Mouse (Mus musculus) gastrocnemius, postnatal 4 days (tissue): ENCODE measurements around the gene Olfr374. TPM values are rescaled to one million over a fixed set of nuclear protein-coding genes. Genes with fewer than 3 reads are reported as not detected.

Experiments
- total RNA-seq, 2 experiments: library from RNA; stranded (reverse); gene quantifications; 2 replicates each; pipeline ENCODE4 v1.2.3; 2021

Gene Olfr374
- total RNA-seq, 2 experiments from 2014 or later = not detected

Other genes starting within 250 kb of the Olfr374 start
- 1 to 10 TPM; 5.8 to 7.0 TPM for gene Zfp709, start 225.0 kb upstream of the Olfr374 start, total RNA-seq
- gene Zfp882, start 198.4 kb upstream of the Olfr374 start, total RNA-seq = 1 to 10 TPM; 3.8 to 4.6 TPM
- 10 to 100 TPM; 19.0 to 22.6 TPM for gene Zfp617, start 198.4 kb upstream of the Olfr374 start, total RNA-seq
- 10 to 100 TPM in 1 of 2 experiments, 1 to 10 TPM in 1; 7.5 to 10.2 TPM for gene Zfp961, start 156.0 kb upstream of the Olfr374 start, total RNA-seq
- gene Cyp4f18, start 97.4 kb upstream of the Olfr374 start, total RNA-seq = under 1 TPM; 0.37 to 0.44 TPM
- not detected for gene Olfr372, start 65.8 kb upstream of the Olfr374 start, total RNA-seq
- not detected for gene Olfr373, start 23.9 kb upstream of the Olfr374 start, total RNA-seq
- gene Tpm4, start 27.9 kb downstream of the Olfr374 start, total RNA-seq = 100 to 1,000 TPM; 205 to 209 TPM
- gene Rab8a, start 54.2 kb downstream of the Olfr374 start, total RNA-seq = 10 to 100 TPM; 37.6 to 37.7 TPM
- not detected for gene Hsh2d, start 82.6 kb downstream of the Olfr374 start, total RNA-seq
- not detected for gene Cib3, start 105.8 kb downstream of the Olfr374 start, total RNA-seq
- not detected for gene Gm11034, start 106.6 kb downstream of the Olfr374 start, total RNA-seq
- gene Fam32a, start 112.7 kb downstream of the Olfr374 start, total RNA-seq = 10 to 100 TPM; 24.3 to 25.9 TPM
- 10 to 100 TPM; 46.4 to 48.5 TPM for gene Ap1m1, start 133.0 kb downstream of the Olfr374 start, total RNA-seq
- 10 to 100 TPM; 29.3 to 31.8 TPM for gene Gm10282, start 198.2 kb downstream of the Olfr374 start, total RNA-seq
- gene Klf2, start 212.0 kb downstream of the Olfr374 start, total RNA-seq = 10 to 100 TPM; 40.0 to 47.7 TPM